Mouse (Mus musculus): ENCODE results near the gene Cox18.

The Cox18 gene

GRCm38 (mm10) chr5:90178116-90178515 is 45.7 kb downstream of the Cox18 start:
- CTCF ChIA-PET: no interaction called here

All from spleen, embryonic (tissue).